Mouse (Mus musculus) CH12.LX (cell line): ENCODE data around the gene Lrrc4b. TPM values are rescaled to one million over a fixed set of nuclear protein-coding genes. Genes with fewer than 3 reads are reported as not detected.

Experiments
- DNase-seq: peaks from one replicate; pipeline ENCODE4 v3.0.0-alpha.2; 2013; ENCODE audit errors: extremely low read depth
- H3K27ac ChIP-seq: 2 replicates; pipeline ENCODE4 v1.5.1; 2012; ENCODE audit warnings: low read depth, mild to moderate bottlenecking, control low read depth, moderate library complexity; ENCODE audit not compliant: insufficient read depth
- H3K27me3 ChIP-seq: replicated peaks from 2 replicates; pipeline ENCODE3; 2012; ENCODE audit warnings: inconsistent platforms
- H3K36me3 ChIP-seq, 2 experiments: replicated peaks in 1 of 2; 2 replicates each; pipeline versions ENCODE3 to v1.6.1; 2012; ENCODE audit warnings: inconsistent platforms in 1 of 2, low read length in 1 of 2, mild to moderate bottlenecking in 1 of 2, mixed read lengths in 1 of 2, moderate library complexity in 1 of 2; ENCODE audit not compliant: control insufficient read depth in 1 of 2, insufficient read depth in 1 of 2
- H3K4me1 ChIP-seq, 2 experiments: 2 replicates each; pipeline ENCODE4 v1.6.1; 2012; ENCODE audit warnings: inconsistent platforms in 1 of 2, moderate library complexity in 1 of 2; ENCODE audit not compliant: insufficient read depth in 2 of 2, control insufficient read depth in 1 of 2
- H3K4me2 ChIP-seq: 2 replicates; pipeline ENCODE4 v1.6.1; 2012; ENCODE audit warnings: low read depth, mild to moderate bottlenecking, control low read depth; ENCODE audit not compliant: poor library complexity, insufficient read depth, severe bottlenecking
- H3K4me3 ChIP-seq, 3 experiments: fragments of 150-350 bp in 1 of 3; sonication (generic) in 1 of 3; replicated peaks in 1 of 3; 2 replicates each; pipeline versions ENCODE3 to v1.5.1; 2011 to 2012; ENCODE audit warnings: low read depth in 2 of 3, low read length in 2 of 3, mild to moderate bottlenecking in 2 of 3, moderate library complexity in 2 of 3, control low read depth in 1 of 3, improper control_type of control experiment in 1 of 3, inconsistent platforms in 1 of 3, mixed read lengths in 1 of 3; ENCODE audit not compliant: poor library complexity in 1 of 3
- H3K79me2 ChIP-seq: replicated peaks from 2 replicates; pipeline ENCODE4 v1.6.1; 2012; ENCODE audit warnings: mild to moderate bottlenecking, moderate library complexity; ENCODE audit not compliant: control insufficient read depth, poor library complexity, insufficient read depth, severe bottlenecking; ENCODE audit errors: extremely low read depth
- H3K9ac ChIP-seq: 2 replicates; pipeline ENCODE4 v1.6.1; 2012; ENCODE audit warnings: low read depth, mild to moderate bottlenecking, control low read depth, moderate library complexity; ENCODE audit not compliant: insufficient read depth
- H3K9me3 ChIP-seq: replicated peaks from 2 replicates; pipeline ENCODE3; 2012; ENCODE audit warnings: low read length, inconsistent platforms, mixed read lengths
- BHLHE40 ChIP-seq: IDR thresholded peaks from 2 replicates; pipeline ENCODE4 v1.6.1; 2011; ENCODE audit warnings: mild to moderate bottlenecking, low read depth, low read length, improper control_type of control experiment
- EP300 ChIP-seq: IDR thresholded peaks from 2 replicates; pipeline ENCODE4 v1.6.1; 2011; ENCODE audit warnings: low read length, improper control_type of control experiment
- ETS1 ChIP-seq: conservative IDR thresholded peaks from 2 replicates; pipeline ENCODE4 v1.6.1; 2012; ENCODE audit warnings: low read depth, mild to moderate bottlenecking, inconsistent platforms, low read length, improper control_type of control experiment, moderate library complexity
- GABPA ChIP-seq: IDR thresholded peaks from 2 replicates; pipeline ENCODE4 v1.6.1; 2012; ENCODE audit warnings: low read depth, low read length, improper control_type of control experiment, inconsistent platforms; ENCODE audit not compliant: insufficient replicate concordance
- HCFC1 ChIP-seq: IDR thresholded peaks from 2 replicates; pipeline ENCODE4 v1.6.1; 2012; ENCODE audit warnings: low read depth, mild to moderate bottlenecking, inconsistent platforms, low read length, improper control_type of control experiment
- KAT2A ChIP-seq: IDR thresholded peaks from 2 replicates; pipeline ENCODE4 v1.6.1; 2012; ENCODE audit warnings: low read length, improper control_type of control experiment, inconsistent platforms; ENCODE audit not compliant: insufficient replicate concordance
- MAFK ChIP-seq: IDR thresholded peaks from 2 replicates; pipeline ENCODE4 v1.6.1; 2011; ENCODE audit warnings: low read length, improper control_type of control experiment; ENCODE audit not compliant: insufficient replicate concordance
- NELFE ChIP-seq: IDR thresholded peaks from 2 replicates; pipeline ENCODE4 v1.6.1; 2011; ENCODE audit warnings: low read depth, low read length, improper control_type of control experiment
- RAD21 ChIP-seq: IDR thresholded peaks from 2 replicates; pipeline ENCODE4 v1.6.1; 2011; ENCODE audit warnings: low read depth, mild to moderate bottlenecking, low read length, improper control_type of control experiment, moderate library complexity
- SIN3A ChIP-seq: IDR thresholded peaks from 2 replicates; pipeline ENCODE4 v1.6.1; 2012; ENCODE audit warnings: low read length, improper control_type of control experiment, inconsistent platforms
- UBTF ChIP-seq: IDR thresholded peaks from 2 replicates; pipeline ENCODE4 v1.6.1; 2012; ENCODE audit warnings: low read depth, mild to moderate bottlenecking, inconsistent platforms, low read length, improper control_type of control experiment, moderate library complexity
- USF2 ChIP-seq: conservative IDR thresholded peaks from 2 replicates; pipeline ENCODE4 v1.6.1; 2011; ENCODE audit warnings: low read depth, low read length, improper control_type of control experiment
- dilution Hi-C: fragments of 300-500 bp; cut with MboI; formaldehyde crosslinking; loops from 2 replicates; pipeline ENCODE4 v1.14.3; 2020; ENCODE audit warnings: low sequenced_read_pairs; ENCODE audit not compliant: extremely low pct_unique_long_range_greater_than_20kb, extremely low pct_ligation_motif_present
- in situ Hi-C: fragments of 300-500 bp; cut with MboI; formaldehyde crosslinking; loops from 3 replicates; pipeline ENCODE4 v1.14.3; 2019; ENCODE audit warnings: low sequenced_read_pairs, low pct_ligation_motif_present, low pct_unique_long_range_greater_than_20kb, mixed read lengths
- polyA plus RNA-seq: library from polyadenylated mRNA; unstranded; fragments of >175 nt; gene quantifications from 2 replicates; pipeline ENCODE4 v1.2.1, GENCODE M21; 2012; ENCODE audit warnings: low read depth; ENCODE audit not compliant: insufficient read length
- total RNA-seq, 2 experiments: library from RNA; depleted of rRNA; stranded (reverse); fragments of 300-350 nt in 1 of 2; fragments of >200 nt in 1 of 2; gene quantifications; 2 replicates each; pipeline ENCODE4 v1.2.3; 2012 to 2014

The Lrrc4b gene
- 0.04 TPM in 1 of 2 replicates, not detected in the other for total RNA-seq (2012; rRNA removed)
- not detected in 2 replicates for total RNA-seq (2014; rRNA removed)
- not detected in 2 replicates for polyA plus RNA-seq

GRCm38 (mm10) chr7:44428968-44429521 lies at the start of gene Lrrc4b:
Gene Lrrc4b, plus strand, starts transcription at chr7:44429018.
- DNase-seq, result no peak
- dilution Hi-C loops (no loop called here), in situ Hi-C loops (no loop called here)
- no peak within 1 kb of the TSS for H3K27ac ChIP-seq
- TF ChIP-seq RAD21 (no peak), USF2 (no peak), SIN3A (no peak), MAFK (no peak)
- H3K4me1 ChIP-seq, result peaks cover 4 to 16% of the 10 kb centered on the region in 2 experiments; a peak in 3 of 4 replicates
- no peaks in the 10 kb centered on the region for H3K9me3 ChIP-seq
- no peaks in the 10 kb centered on the region for H3K36me3 ChIP-seq
- no peak within 1 kb of the TSS for H3K4me3 ChIP-seq
- no peaks in the 10 kb centered on the region for H3K79me2 ChIP-seq
- no peak within 1 kb of the TSS for H3K9ac ChIP-seq
- peaks cover 72% of the 10 kb centered on the region for H3K27me3 ChIP-seq
- no peak within 1 kb of the TSS for H3K4me2 ChIP-seq

DNA sequence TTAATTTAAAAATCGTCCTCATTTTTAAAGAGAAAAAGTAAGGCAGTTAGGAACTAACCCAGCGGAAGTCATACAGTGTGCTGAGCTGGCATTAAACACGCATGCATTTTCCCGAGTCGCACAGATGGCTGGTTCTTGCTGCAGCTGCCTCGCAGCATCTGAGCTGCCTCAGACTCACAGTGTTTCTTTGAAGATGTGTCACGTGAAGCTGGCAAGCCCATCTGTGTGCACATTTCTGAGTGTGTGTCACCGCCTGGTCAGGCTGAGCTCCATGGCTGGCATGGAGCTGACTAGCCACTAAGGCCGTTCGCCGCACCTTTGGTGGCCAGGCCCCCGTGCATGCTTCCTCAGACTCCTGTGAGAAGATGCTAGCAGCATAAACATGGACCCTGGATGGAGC lies 46.3 kb upstream of the Lrrc4b start:
- TF ChIP-seq UBTF, result no peak
- peak; percentile 15; the same call in 1 of the 2 replicates for TF ChIP-seq BHLHE40
- Histone ChIP-seq H3K9me3 (peaks cover 11% of the 10 kb centered on the region), H3K4me1 (no peaks in the 10 kb centered on the region), H3K36me3 (no peaks in the 10 kb centered on the region), H3K27me3 (peaks cover 86% of the 10 kb centered on the region), H3K4me2 (no peak overlapping the region), H3K27ac (no peak overlapping the region), H3K9ac (no peak overlapping the region), H3K4me3 (no peak overlapping the region), H3K79me2 (no peaks in the 10 kb centered on the region)
- dilution Hi-C loops (no loop called here), in situ Hi-C loops (loop anchor here (10.0 kb wide), 1 partner anchor 102 kb away; no protein-coding TSS in a partner anchor)
- no peak for DNase-seq

- Histone ChIP-seq H3K4me2 (peak within 1 kb of the TSS; percentile 75), H3K9ac (no peak within 1 kb of the TSS), H3K4me1 (no peaks in the 10 kb centered on the region), H3K9me3 (peaks cover 11% of the 10 kb centered on the region), H3K36me3 (no peaks in the 10 kb centered on the region)
- dilution Hi-C loops, result no loop called here
- TF ChIP-seq NELFE, result no peak
- peak; percentile 95; the same call in 1 of the 2 replicates for TF ChIP-seq KAT2A
- no peak for TF ChIP-seq UBTF
- TF ChIP-seq EP300, result no peak
- TF ChIP-seq ETS1, result no peak
- peak; percentile 61; the same call in 1 of the 2 replicates for TF ChIP-seq GABPA
- TF ChIP-seq HCFC1, result peak; percentile 99
- TF ChIP-seq, all 38 proteins: peak for 3
- DNase-seq, result peak; percentile 29
- Histone ChIP-seq H3K27ac (no peak within 1 kb of the TSS), H3K4me3 (peak within 1 kb of the TSS in 1 of 3 experiments; percentile 30), H3K79me2 (no peaks in the 10 kb centered on the region), H3K27me3 (peaks cover 86% of the 10 kb centered on the region)
- in situ Hi-C loops, result loop anchor here (10.0 kb wide), 1 partner anchor 101 kb away; no protein-coding TSS in a partner anchor
These were observed 44.7 kb upstream of the Lrrc4b start, which contains the start of gene Syt3 for GRCm38 (mm10) chr7:44383980-44384715. Gene Syt3, plus strand, starts transcription at chr7:44384102.
